Mouse (Mus musculus) C2C12 (cell line): ENCODE results near the gene Nacc2. TPM values are rescaled to one million over a fixed set of nuclear protein-coding genes. Genes with fewer than 3 reads are reported as not detected.

Experiments
- H3K27me3 ChIP-seq: one replicate; pipeline ENCODE4 v1.6.1; 2011; ENCODE audit not compliant: control insufficient read depth, insufficient read depth, insufficient read length
- H3K36me3 ChIP-seq: one replicate; pipeline ENCODE4 v1.6.1; 2011; ENCODE audit not compliant: control insufficient read depth, insufficient read depth
- H3K4me3 ChIP-seq: one replicate; pipeline ENCODE4 v1.5.1; 2011; ENCODE audit warnings: mild to moderate bottlenecking, control low read depth; ENCODE audit not compliant: poor library complexity, insufficient read depth, severe bottlenecking
- H3K79me2 ChIP-seq: one replicate; pipeline ENCODE4 v1.6.1; 2011; ENCODE audit not compliant: control insufficient read depth, insufficient read depth
- H3K79me3 ChIP-seq: one replicate; pipeline ENCODE4 v1.6.1; 2011; ENCODE audit warnings: low read depth, control low read depth
- H3ac ChIP-seq: one replicate; pipeline ENCODE3; 2011; ENCODE audit warnings: low read depth; ENCODE audit not compliant: control insufficient read depth, insufficient read length
- CEBPB ChIP-seq: IDR thresholded peaks from one replicate; pipeline ENCODE4 v1.6.1; 2011; ENCODE audit warnings: low read depth, mild to moderate bottlenecking, control low read depth, moderate library complexity
- CTCF ChIP-seq: IDR thresholded peaks from one replicate; pipeline ENCODE4 v1.5.1; 2011; ENCODE audit not compliant: control insufficient read depth, insufficient read depth, insufficient read length
- FOSL1 ChIP-seq: IDR thresholded peaks from one replicate; pipeline ENCODE4 v1.8.0; 2011; ENCODE audit warnings: mild to moderate bottlenecking, low read length; ENCODE audit not compliant: poor library complexity, insufficient read depth, severe bottlenecking
- MAX ChIP-seq: IDR thresholded peaks from one replicate; pipeline ENCODE4 v1.6.1; 2011; ENCODE audit warnings: mild to moderate bottlenecking, control low read depth
- MYOD1 ChIP-seq: IDR thresholded peaks from one replicate; pipeline ENCODE4 v1.6.1; 2011; ENCODE audit warnings: low read depth; ENCODE audit not compliant: control insufficient read depth, insufficient read length
- MYOG ChIP-seq: IDR thresholded peaks from one replicate; pipeline ENCODE4 v1.6.1; 2011; ENCODE audit not compliant: control insufficient read depth, insufficient read length; ENCODE audit errors: extremely low read depth
- USF1 ChIP-seq: IDR thresholded peaks from one replicate; pipeline ENCODE4 v1.6.1; 2011; ENCODE audit warnings: low read depth, mild to moderate bottlenecking, control low read depth, moderate library complexity
- long read RNA-seq, 2 experiments: library from polyadenylated mRNA; unstranded; transcript quantifications; one replicate each; pipeline ENCODE4 v2.0.0; 2019 to 2020
- polyA plus RNA-seq: library from polyadenylated mRNA; unstranded; fragments of >200 nt; fragmentation: generic; extraction: Trizol; gene quantifications from one replicate; pipeline ENCODE4 v1.2.1, GENCODE M21; 2012; ENCODE audit warnings: missing spikeins

Gene Nacc2
- polyA plus RNA-seq: 20.8 TPM
- long read RNA-seq, experiment 1, full-length matches to known transcripts: 20 of 56 reads
- long read RNA-seq, experiment 1, partial matches to known transcripts: 2 of 56 reads
- long read RNA-seq, experiment 1, other reads (novel, unspliced or antisense): 34 of 56 reads
- long read RNA-seq, experiment 2, full-length matches to known transcripts: 249 of 338 reads
- long read RNA-seq, experiment 2, partial matches to known transcripts: 14 of 338 reads
- long read RNA-seq, experiment 2, other reads (novel, unspliced or antisense): 75 of 338 reads

DNA sequence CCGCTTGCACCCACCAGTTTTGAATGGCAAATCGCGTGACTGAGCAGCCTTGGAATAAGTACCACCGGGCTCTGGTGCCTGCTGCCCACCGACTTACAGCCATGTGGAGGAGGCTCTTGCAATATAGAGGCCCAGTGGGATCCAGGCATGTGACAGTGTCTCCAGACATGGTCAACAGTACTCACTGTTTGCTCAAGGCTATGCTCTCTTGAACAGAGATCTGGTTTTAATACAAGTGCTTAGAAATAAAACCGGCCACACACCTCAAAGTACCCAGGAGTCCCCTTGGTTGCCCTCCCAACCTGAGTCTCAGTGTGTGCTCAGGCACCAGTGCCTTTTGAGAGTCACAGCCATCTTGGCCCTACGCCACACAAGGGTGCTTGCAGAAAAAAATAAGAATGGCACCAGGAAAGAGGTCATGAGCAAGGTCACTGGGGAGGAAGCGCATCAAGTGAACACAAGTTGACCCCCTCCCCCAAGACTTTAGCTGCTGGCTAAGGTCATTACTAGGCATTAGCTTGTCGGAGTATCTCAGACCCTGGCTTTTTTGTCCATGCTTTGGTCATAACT lies at the start of gene Nacc2:
Nacc2 (minus strand) TSS at position 142 of the 570 bp plus-strand sequence.
- no peaks in the 10 kb centered on the region for H3K27me3 ChIP-seq

DNA sequence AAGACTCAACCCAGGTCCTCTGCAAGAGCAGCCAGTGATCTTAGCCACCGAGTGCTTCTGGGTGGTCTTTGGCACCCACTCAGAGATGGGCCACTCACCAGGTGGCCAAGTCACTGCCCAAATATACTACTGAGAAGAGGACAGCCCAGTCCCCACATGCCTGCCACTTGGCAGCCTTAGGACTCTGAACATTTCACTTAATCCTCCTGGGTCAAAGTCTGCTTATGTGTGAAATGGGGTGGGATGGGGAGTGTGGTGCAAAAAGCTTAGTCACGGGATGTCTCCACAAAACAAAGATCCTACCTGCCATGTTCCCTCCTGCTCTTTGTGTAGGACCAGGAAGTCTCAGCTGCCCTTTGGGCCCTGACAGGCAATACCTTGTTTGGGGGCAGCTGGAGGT lies 49.1 kb upstream of the Nacc2 start:
- Histone ChIP-seq H3K79me2 (no peaks in the 10 kb centered on the region), H3K79me3 (peaks cover 2% of the 10 kb centered on the region), H3ac (no peak overlapping the region), H3K4me3 (no peak overlapping the region), H3K27me3 (peaks cover 63% of the 10 kb centered on the region), H3K36me3 (no peaks in the 10 kb centered on the region)
- TF ChIP-seq MAX: no peak
- no peak for TF ChIP-seq USF1
- no peak for TF ChIP-seq CEBPB

More for the DNA sequence above, at the start of gene Nacc2:
- H3K4me3 ChIP-seq: peak within 1 kb of the TSS; percentile 55
- H3K36me3 ChIP-seq: no peaks in the 10 kb centered on the region
- peaks cover 22% of the 10 kb centered on the region for H3K79me2 ChIP-seq
- no peak for TF ChIP-seq USF1
- no peak for TF ChIP-seq CEBPB
- TF ChIP-seq FOSL1: no peak
- TF ChIP-seq MYOG: no peak
- TF ChIP-seq MYOD1: no peak
- no peak for TF ChIP-seq MAX
- TF ChIP-seq CTCF: no peak
- no peaks in the 10 kb centered on the region for H3K79me3 ChIP-seq
- peak within 1 kb of the TSS; percentile 85 for H3ac ChIP-seq

DNA sequence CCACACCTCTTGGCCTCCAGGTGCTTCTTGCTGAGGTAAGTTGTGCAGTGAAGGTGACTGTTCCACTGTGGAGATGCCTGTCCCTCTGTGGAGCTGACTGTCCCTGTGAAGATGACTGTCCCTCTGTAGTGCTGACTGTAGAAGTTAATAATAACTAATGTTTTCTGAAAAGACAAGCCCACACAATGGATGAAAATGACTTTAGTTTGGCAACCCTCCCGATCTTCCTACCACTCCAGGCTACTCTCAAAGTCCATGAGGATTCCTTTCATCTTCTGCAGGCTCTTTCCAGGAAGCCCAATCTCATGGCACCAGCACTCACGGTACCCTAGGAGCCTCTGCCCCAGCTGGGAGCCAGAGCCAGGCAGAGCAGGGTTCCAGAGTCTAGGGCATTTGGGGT lies 47.4 kb upstream of the Nacc2 start:
- H3K27me3 ChIP-seq: peaks cover 60% of the 10 kb centered on the region
- H3K79me3 ChIP-seq: peaks cover 2% of the 10 kb centered on the region
- H3K36me3 ChIP-seq: no peaks in the 10 kb centered on the region
- no peak for TF ChIP-seq MYOD1
- TF ChIP-seq CEBPB: no peak
- H3K79me2 ChIP-seq: no peaks in the 10 kb centered on the region
- H3K4me3 ChIP-seq: no peak overlapping the region
- no peak overlapping the region for H3ac ChIP-seq

DNA sequence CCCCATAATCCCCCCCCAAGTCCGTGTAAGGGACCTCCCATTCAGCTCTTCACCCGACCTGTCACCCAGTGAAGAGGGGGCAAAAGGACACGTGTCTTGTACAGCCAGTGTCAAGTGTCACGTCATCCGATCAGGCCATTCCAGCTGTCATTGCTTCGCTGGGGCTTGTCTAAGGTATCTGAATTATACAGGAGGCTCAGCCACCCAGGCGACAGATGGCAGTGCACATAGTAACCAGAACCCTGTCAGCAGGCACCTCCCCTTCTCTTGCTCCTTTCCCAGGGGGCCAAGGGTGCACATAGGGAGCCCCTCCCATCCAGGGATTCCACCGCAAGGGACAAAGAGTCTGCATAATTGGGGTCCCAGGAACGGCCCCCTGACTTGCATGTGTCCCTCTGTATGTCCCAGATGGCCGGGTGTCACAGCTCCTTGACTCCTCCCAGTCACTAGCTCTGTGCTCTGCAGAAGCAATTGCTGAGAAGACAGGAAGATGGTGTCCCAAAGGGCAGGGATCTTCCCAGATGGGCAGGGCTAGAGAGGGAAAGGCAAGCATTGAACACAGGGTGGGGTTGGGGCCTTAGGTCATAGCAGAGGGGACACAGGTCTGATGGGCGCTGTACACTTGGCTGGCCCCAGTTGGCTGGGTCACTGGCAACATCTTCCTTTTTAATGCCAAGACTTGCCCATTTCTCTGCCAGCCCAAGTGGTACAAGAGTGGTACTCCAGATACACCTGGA lies 46.0 kb upstream of the Nacc2 start:
- Histone ChIP-seq H3ac (no peak overlapping the region), H3K36me3 (no peaks in the 10 kb centered on the region)

DNA sequence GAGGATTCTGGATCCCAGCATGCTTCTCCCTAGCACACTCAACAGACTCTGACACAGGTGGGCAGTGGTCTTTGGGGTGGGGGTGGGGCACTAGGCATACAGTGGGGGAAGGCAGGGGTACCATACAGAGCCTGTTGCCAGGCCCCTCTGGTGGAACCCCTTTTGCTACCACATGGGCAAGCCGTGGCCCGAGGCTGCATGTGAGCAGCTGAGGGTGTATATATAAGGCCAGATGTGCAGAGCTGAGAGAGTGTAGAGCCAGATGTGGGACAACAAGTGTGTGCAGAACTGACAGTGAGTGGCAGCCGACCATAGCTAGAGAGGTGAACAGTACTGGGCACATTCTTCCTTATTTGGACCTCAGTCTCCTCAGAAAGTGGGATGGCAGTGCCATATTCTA lies 43.9 kb upstream of the Nacc2 start:
- Histone ChIP-seq H3K36me3 (no peaks in the 10 kb centered on the region), H3K27me3 (peaks cover 44% of the 10 kb centered on the region), H3ac (no peak overlapping the region), H3K79me3 (peaks cover 2% of the 10 kb centered on the region), H3K79me2 (no peaks in the 10 kb centered on the region), H3K4me3 (no peak overlapping the region)
- TF ChIP-seq USF1: no peak
- no peak for TF ChIP-seq MYOD1
- TF ChIP-seq FOSL1: no peak
- TF ChIP-seq MYOG: no peak
- TF ChIP-seq CTCF: no peak
- no peak for TF ChIP-seq MAX
- TF ChIP-seq CEBPB: no peak

More for the DNA sequence above, 46.0 kb upstream of the Nacc2 start:
- H3K4me3 ChIP-seq: no peak overlapping the region
- no peak for TF ChIP-seq MYOD1
- no peak for TF ChIP-seq CTCF
- no peak for TF ChIP-seq USF1
- no peak for TF ChIP-seq MYOG
- TF ChIP-seq MAX: no peak
- no peak for TF ChIP-seq FOSL1
- no peak for TF ChIP-seq CEBPB
- H3K79me3 ChIP-seq: peaks cover 2% of the 10 kb centered on the region
- no peaks in the 10 kb centered on the region for H3K79me2 ChIP-seq
- H3K27me3 ChIP-seq: peaks cover 53% of the 10 kb centered on the region
